Mouse (Mus musculus) yolk sac, embryonic 10.5 days (tissue): Measurements from ENCODE around the gene Nup54.

Source experiments
- DNase-seq: peaks from one replicate; pipeline ENCODE4 v3.0.0-alpha.2; 2017; ENCODE audit warnings: low spot score

The Nup54 gene

GRCm38 (mm10) chr5:92411461-92412140 lies 23.4 kb downstream of the Nup54 start:
- no peak for DNase-seq

DNA sequence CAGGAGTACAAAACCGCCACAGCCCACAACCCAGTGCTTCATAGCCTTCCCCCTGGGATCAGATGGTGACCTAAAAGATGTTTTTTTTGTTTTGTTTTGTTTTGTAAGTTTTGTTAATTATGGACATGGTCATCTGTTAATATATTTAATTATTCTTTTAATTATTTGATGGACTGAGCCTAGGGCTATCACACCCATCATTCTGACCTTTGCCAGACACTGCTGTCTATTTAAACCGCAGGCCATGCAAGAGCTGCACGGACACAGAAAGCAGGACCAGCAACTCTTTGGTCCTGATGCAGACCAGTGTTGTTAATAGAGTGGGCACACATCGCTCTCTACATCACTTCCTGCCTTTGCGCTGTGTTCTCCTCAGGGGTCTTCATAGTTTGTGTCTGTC lies 24.5 kb downstream of the Nup54 start:
- DNase-seq: no peak

DNA sequence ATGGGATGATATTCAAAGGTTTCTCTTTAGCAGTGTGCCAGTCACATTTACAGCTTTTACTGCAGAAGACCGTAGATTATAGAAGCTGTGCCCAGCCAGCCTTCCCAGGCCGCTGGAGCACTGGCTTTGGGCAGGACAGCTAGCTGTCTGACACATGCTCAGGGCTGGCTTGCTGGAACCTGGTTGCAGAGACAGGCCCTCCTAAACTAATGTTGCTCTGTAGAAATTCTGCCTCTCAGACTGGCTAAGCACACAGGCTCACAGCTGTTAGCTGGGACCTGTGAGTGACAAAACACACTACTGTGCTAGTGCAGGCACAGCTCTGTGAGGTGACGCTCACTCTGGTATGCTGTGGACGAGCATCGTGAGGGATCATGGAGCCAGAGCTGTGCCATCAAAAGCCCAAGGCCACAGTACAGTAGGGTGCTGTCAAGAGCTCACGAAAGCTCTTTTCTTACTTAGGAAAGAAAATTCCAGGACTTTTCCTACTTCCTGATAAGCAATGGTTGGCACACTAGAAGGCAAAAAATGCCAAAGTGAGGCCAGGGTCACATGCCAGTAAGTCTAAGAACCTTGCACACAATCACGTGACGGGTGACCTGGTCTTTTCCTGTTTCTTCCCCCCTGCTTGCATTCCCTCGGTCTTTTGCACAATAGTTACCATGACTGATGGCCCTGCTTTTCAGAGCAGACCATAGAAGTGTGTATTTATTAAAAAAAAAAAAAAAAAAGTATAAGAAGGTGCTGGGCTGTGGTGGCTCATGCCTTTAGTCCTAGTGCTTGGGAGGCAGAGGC lies 25.5 kb downstream of the Nup54 start:
- DNase-seq: no peak

GRCm38 (mm10) chr5:92404400-92404678 lies 30.7 kb downstream of the Nup54 start:
- no peak for DNase-seq

- DNase-seq: no peak
Measured at GRCm38 (mm10) chr5:92403562-92404399, 31.2 kb downstream of the Nup54 start.

DNA sequence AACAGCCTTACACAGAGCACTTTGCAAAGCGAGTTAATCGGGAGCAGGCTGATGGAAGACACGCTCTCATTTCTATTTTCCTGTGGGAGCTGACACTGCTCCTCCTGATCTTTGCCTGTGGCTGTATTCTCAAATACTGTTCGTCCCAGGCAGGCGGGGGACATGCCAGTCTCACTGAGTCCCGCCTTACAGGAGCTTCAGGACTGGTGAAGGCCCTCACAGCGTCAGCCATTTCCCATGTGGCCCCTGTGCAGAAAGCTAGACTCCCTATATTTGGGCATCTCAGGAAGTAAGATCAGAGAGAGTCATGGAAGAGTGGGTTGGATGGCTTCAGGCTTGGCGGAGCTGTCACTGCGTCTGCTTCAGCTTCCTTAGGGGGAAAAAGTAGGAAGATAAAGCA lies 32.2 kb downstream of the Nup54 start:
- no peak for DNase-seq

GRCm38 (mm10) chr5:92398153-92398552 lies 36.9 kb downstream of the Nup54 start:
- peak; percentile 80 for DNase-seq

- peak; percentile 38 for DNase-seq
Measured at GRCm38 (mm10) chr5:92396476-92396875, 38.5 kb downstream of the Nup54 start.

DNA sequence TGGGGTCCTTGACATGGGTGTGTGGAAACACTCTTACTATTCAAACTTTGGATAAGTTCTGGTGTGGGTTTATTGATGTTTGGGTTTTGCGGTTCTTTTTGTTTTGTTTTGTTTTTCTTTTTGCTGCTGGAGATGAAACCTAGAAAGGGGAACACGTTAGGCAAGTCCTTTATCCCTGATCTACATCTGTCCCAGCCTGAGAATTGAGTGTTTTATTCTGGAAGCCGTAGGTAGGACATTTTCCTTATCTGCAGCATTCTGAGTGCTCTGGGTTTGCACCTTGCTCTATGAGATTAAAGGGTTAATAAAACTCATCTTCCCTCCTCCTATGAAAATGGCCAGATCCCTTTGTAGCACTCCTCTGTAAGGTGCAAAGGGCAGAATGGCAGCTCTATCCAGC lies 39.3 kb downstream of the Nup54 start:
- DNase-seq: no peak

DNA sequence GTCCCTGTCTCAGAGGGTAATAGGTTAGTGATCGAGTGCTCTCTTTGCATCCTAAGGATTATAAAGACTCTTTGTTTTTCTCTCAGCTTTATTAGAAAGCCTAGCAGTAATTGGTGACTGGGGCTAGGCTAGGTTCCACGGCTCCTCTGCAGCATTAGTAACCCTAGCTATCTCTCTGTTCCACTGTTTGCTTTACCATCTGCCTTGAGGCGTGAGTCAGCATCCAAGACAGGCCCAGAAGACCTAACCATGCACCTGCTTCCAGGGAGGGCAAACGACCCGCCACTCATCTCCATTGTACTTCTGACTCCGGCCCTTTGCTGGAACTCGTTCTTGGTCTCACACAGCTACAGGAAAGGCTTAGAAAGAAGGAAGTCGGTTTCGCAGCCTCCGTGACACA lies 41.2 kb downstream of the Nup54 start:
- DNase-seq: no peak

DNA sequence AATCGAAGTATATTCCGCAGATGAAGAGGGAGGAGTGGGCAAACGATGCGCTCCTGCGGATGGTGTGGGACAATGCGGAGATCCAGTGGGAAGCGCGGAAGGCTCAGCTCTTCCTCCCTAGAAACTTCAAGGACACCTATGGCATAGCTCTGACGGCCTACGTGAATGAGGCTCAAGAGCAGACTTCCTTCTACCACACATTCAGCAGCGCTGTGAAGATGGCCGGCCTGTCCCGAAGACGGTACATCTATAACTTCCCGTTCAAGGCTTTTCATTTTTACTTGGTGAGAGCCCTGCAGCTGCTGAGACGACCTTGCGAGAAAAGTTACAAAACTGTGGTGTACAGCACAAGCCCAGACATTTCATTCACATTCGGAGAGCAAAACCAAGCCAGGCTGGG lies 42.5 kb downstream of the Nup54 start:
- DNase-seq: no peak

DNA sequence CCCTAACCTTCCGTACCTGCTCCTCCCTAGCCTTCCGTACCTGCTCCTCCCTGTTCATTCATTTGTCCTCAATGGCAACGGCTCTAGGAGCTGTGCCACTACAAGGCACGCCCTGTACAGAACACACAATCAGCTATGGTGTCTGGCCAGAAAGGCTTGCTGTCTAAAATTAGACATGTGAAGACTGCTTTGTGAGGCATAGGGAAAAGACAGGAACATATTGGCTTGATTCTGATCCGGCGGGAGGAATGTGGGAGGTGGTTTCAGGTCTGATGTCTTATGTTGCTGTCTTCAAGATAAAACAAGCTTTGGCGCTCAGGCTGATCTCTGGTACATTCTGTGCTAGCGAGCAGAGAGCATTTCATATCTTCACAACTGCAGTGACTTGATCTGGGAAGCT lies 44.4 kb downstream of the Nup54 start:
- DNase-seq: no peak

DNA sequence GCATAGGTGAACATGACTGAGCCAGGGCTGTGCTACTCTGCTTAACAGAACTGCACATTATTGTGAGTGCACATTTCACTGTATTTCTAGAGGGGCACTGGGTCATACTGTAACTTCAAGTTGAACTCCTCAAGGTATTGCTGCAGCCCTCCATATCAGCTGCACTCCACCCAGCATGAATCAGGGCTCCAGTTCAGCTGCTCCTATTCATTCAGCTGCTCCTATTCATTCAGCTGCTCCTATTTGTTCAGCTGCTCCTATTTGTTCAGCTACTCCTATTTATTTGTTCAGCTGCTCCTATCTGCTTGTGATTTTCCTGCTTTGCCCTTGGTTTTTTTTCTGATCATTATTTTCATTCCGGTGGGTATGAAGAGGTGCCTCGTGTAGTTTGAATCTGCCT lies 45.0 kb downstream of the Nup54 start:
- DNase-seq: no peak

DNA sequence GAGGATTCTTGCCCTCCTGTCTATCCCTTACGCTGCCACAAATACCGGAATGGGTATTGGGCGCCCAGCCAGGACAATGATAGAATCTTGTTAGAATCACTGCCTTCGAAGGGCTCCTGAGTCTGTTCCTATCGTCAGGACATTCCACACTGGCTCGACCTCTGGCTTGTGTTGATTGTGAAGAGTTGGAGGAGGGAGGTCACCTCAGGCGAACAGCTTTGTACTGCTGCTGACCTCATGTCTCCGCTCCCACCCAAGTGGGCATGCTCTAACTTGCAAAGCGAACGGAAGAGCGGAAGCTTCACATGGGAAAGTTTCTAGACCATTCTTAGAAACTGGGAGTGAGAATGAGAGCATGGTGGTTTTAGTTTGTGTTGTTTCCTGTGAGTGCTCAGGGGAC lies 47.6 kb downstream of the Nup54 start:
- DNase-seq: no peak

GRCm38 (mm10) chr5:92386643-92387042 lies 48.4 kb downstream of the Nup54 start:
- no peak for DNase-seq

DNA sequence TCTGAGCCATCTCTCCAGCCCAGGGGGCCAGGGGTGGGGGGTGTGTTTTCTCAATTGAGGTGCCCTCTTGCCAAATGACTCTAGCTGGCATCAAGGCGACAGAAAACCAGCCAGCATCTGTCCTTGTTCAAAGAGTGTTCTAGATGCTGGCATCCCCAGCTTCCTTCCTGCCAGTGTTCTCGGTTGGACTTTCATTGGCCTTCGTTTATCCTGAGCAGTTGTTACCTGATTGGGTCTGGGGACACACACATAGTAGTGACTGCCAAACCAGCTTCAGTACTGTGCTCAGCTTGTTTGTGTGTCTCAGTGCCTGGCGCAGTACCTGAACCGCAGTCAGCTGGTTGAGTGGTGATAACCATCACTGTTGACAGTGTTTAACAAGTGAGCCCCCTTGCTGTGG lies 48.9 kb downstream of the Nup54 start:
- DNase-seq: no peak

- no peak for DNase-seq
Measured at GRCm38 (mm10) chr5:92384855-92385254, 50.2 kb downstream of the Nup54 start.

GRCm38 (mm10) chr5:92383747-92384146 lies 51.3 kb downstream of the Nup54 start:
- no peak for DNase-seq

GRCm38 (mm10) chr5:92382349-92382679 lies 52.7 kb downstream of the Nup54 start:
- DNase-seq: no peak

- no peak for DNase-seq
Measured at GRCm38 (mm10) chr5:92381550-92382348, 53.3 kb downstream of the Nup54 start.

DNA sequence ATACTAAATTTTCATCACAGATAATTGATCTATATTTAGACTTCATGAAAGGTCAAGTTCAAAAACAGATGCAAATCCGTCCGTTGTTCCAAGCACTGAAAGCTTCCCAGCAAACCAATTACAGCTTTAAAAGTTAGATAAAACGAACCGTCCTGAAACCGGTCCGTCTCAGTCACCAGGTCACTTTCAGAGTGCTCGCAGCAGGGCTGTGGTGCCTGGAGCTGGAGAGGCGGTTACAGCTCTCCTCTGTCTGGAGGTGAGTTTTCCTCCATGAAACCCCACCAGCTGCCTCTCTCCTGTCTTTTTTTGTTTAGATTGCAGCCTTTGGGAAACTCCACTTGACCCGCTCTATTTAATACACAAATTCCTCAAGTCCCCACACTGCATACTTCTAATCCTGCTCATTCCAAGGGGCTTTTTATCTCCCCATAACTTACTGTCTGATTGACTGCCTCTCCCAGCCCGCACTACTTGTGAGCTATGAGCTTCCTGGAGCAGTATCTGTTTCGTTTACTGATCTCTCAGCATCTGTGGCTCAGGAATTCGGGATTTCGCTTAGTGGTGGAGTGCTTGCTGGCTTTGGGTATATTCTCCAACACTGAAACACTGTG lies 58.1 kb downstream of the Nup54 start:
- peak; percentile 24 for DNase-seq

- DNase-seq: no peak
Measured at GRCm38 (mm10) chr5:92375368-92375767, 59.7 kb downstream of the Nup54 start.
